Mouse (Mus musculus): ENCODE data around the gene Tpst2.

Gene Tpst2

DNA sequence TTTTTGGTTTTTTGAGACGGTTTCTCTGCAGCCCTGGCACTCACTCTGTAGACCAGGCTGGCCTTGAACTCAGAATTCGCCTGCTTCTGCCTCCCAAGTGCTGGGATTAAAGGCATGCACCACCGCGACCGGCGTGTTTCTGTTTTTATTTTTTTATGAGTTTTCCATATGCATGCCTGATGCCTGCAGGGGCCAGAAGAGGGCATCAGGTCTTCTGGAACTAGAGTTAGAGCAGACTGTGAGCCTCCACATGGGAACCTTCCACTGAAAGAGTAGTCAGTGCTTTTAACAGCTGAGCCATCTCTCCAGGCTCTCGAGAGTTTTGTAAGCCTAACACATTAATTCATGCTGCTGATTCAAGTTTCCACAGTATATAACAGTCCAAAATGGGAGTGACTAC lies 62.7 kb downstream of the Tpst2 start:
- DNase-seq, result no peak

GRCm38 (mm10) chr5:112342463-112343204 lies 66.1 kb downstream of the Tpst2 start, which contains the start of the genes Srrd and Hps4:
TSS of gene Srrd (minus strand) at chr5:112343040.
TSS of gene Hps4 (plus strand) at chr5:112343083.
- DNase-seq, result peak; percentile 59

DNA sequence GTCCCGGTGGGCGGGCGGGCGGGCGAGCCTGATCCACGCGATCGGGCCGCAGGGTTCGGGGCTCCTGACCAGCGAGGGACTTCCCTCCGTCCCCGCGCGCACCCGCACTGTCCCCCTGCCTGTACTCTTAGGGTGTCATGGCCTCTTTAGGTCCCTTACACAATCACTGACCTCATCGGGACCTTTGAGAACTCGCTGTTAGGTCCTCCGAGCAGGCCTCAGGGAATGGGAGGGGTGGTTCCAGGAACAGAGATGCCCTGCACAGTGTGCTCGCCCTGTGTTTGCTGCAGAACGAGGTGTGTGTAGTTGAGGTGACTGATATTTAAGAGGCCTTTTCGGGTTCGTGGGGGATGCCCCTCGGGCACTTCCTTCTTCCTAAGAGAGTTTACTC lies 66.7 kb downstream of the Tpst2 start:
- DNase-seq, result peak; percentile 30

- peak; percentile 60 for DNase-seq
These were observed 67.8 kb downstream of the Tpst2 start for GRCm38 (mm10) chr5:112344092-112344960.

GRCm38 (mm10) chr5:112346211-112346965 lies 69.9 kb downstream of the Tpst2 start:
- DNase-seq, result no peak

GRCm38 (mm10) chr5:112349169-112349568 lies 72.7 kb downstream of the Tpst2 start:
- no peak for DNase-seq

DNA sequence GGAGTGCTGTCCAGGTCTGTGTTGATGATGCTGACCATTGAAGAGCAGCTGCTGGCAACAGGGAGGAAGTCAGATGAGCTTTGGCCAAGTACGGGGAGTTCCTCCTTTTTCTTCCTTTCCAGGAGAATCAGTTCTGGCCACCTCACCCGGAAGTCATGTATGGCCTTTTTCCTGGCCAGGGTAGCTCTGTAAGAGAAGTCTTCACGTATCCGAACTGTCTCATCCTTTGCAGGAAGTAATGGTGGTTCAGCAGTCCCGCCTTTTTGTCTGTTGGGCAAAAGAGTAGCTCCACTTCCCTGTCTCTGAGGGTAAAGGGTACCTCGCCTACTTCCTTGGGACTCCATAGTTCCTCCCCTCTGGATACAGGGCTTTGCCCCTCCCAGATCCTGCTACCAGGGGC lies 79.0 kb downstream of the Tpst2 start:
- DNase-seq, result no peak

GRCm38 (mm10) chr5:112355910-112356309 lies 79.4 kb downstream of the Tpst2 start, which contains the start of gene Gm6583:
TSS of gene Gm6583 (minus strand) at chr5:112356033.
- no peak for DNase-seq

DNA sequence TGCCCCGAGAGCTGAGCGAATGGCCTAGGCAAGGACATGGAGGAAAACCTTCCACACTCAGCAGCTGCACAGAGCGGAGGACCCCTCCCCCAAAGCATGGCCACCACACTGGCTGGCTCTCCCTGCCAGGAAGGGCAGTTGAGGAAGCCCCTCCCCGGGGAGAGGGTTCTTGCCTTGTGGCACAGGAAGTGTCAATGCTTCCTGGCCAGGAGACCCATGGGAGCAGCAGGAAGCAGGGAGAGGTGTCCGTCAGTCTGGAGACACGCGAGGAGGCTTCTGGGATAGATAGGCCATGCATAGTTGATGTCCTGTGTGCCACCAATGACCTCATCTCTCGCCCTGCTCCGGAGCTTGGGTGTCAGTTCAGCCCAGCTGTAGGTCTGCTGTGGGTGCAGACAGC lies 79.8 kb downstream of the Tpst2 start:
- DNase-seq, result peak; percentile 35

GRCm38 (mm10) chr5:112359520-112359919 lies 83.0 kb downstream of the Tpst2 start:
- no peak for DNase-seq

DNA sequence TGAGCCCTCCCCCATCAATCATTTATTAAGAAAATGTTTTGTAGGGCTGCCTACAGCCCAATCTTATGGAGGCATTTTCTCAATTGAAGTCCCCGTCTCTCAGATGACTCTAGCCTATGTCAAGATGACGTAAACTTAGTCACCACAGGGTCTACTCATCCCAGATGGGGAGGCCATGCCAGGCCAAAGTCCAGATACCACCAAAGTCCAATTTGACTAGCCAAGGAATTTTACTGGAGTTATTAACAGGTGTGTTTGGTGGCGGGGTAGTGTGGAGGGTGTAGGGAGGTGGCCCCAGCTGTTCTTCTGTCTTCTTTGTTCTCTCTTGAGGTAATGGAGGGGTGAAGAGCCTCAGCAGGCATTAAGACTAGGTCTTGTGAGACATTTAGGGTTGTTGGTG lies 83.6 kb downstream of the Tpst2 start:
- DNase-seq, result no peak

GRCm38 (mm10) chr5:112364184-112364797 lies 87.8 kb downstream of the Tpst2 start:
- DNase-seq, result no peak
